ENCODE assay signal across 16 mouse cellular contexts in the genomic region with DNA sequence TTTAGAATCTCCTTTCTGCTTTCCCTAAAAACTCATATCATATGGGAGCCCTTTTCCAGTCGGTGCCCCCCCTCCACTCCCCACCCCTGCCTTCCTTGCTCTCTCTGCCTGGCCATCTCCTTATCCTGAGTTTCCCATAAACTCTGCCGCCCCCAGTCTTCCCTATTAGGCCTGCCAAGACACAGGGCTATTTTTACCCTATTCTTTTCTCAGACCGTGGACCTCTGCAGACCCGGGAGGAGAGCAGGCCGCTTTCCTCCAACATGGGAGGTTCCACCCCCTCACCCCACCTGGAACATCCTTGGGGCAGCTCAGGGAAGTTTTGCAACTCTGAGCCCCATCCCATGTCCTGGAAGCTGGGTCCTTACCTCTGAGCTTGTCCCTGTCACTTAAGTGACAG. TPM values are rescaled to one million over a fixed set of nuclear protein-coding genes. Genes with fewer than 3 reads are reported as not detected.
A peak's percentile ranks its signal among the peaks of the same experiment; 100 is the strongest.
DNase-seq lines count a peak whose midpoint lies in the region; ATAC-seq and TF ChIP-seq lines count a peak whose summit lies in the region.
"Had no signal": no experiment of that assay in that cellular context is flagged by ENCODE, and none has a peak within 500 bp of the region (broad histone marks: within the 10 kb centered on the region; RNA-seq: fewer than 3 reads in every experiment).

No protein-coding gene starts in this region.

- no peak for DNase-seq in kidney, adult 18-20 months
- DNase-seq in NIH3T3 (ENCODE audit: low read depth): peak; percentile 35
- DNase-seq in right cerebral cortex, postnatal 36 days (ENCODE audit: low spot score in 2 of 2): no peak
- DNase-seq in adrenal gland, adult 2 months: no peak
- no peak for DNase-seq in frontal cortex, postnatal 14 days (ENCODE audit: low spot score in 2 of 2)
- DNase-seq: adrenal gland, postnatal 25 days; cerebellum, adult 11 months; kidney, postnatal 10 days; right cerebral cortex, postnatal 14 days had no signal

- peak overlapping the region; percentile 5; the same call in 1 of the 2 replicates for H3K9ac ChIP-seq in kidney, embryonic 16.5 days (replicated peaks; ENCODE audit: low read length)
- peak overlapping the region; percentile 94 for H3K9ac ChIP-seq in heart, embryonic 11.5 days (ENCODE audit: low read depth, low read length)
- 0 out of 2 replicates have a peak overlapping the region, but pooled peaks have one; percentile 1 for H3K9ac ChIP-seq in intestine, postnatal 0 days (ENCODE audit: low read depth, low read length)
- H3K9ac ChIP-seq: forebrain, embryonic 13.5 days; midbrain, embryonic 13.5 days had no signal

- peak overlapping the region; percentile 58 for H3K4me2 ChIP-seq in kidney, embryonic 16.5 days (replicated peaks; ENCODE audit: low read depth, low read length)
- H3K4me2 ChIP-seq in heart, embryonic 11.5 days: peak overlapping the region; percentile 73
- H3K4me2 ChIP-seq in intestine, postnatal 0 days (replicated peaks; ENCODE audit: low read depth): peak overlapping the region; percentile 90
- H3K4me2 ChIP-seq: forebrain, embryonic 13.5 days; liver, embryonic 11.5 days; midbrain, embryonic 13.5 days had no signal

- H3K27me3 ChIP-seq in kidney, embryonic 16.5 days (ENCODE audit: insufficient read depth, low read length): peaks cover 32% of the 10 kb centered on the region
- H3K27me3 ChIP-seq in heart, embryonic 11.5 days (ENCODE audit: control insufficient read depth, insufficient read depth, low read length): no peaks in the 10 kb centered on the region
- H3K27me3 ChIP-seq in intestine, postnatal 0 days (replicated peaks; ENCODE audit: control insufficient read depth, insufficient read depth, low read length): 0 out of 2 replicates have a peak, but pooled peaks cover 10% of the 10 kb centered on the region
- H3K27me3 ChIP-seq: Patski had no signal

- no peaks in the 10 kb centered on the region for H3K36me3 ChIP-seq in kidney, embryonic 16.5 days (ENCODE audit: insufficient read depth, low read length)
- 0 out of 2 replicates have a peak, but pooled peaks cover 2% of the 10 kb centered on the region for H3K36me3 ChIP-seq in heart, embryonic 11.5 days (ENCODE audit: control insufficient read depth, insufficient read depth, low read length)
- no peaks in the 10 kb centered on the region; the same call in 1 of the 2 replicates for H3K36me3 ChIP-seq in intestine, postnatal 0 days (ENCODE audit: control insufficient read depth, insufficient read depth)
- H3K36me3 ChIP-seq: midbrain, embryonic 13.5 days had no signal

- no peak for ATAC-seq in kidney, embryonic 16.5 days (ENCODE audit: low FRiP score, low TSS enrichment)
- ATAC-seq in heart, embryonic 11.5 days (replicated peaks; ENCODE audit: insufficient number of reproducible peaks, low FRiP score, low TSS enrichment): no peak
- ATAC-seq in intestine, postnatal 0 days: no peak
- ATAC-seq: forebrain, embryonic 13.5 days; midbrain, embryonic 13.5 days; Patski had no signal

- H3K27ac ChIP-seq in kidney, embryonic 16.5 days (ENCODE audit: low read length): 0 out of 2 replicates have a peak overlapping the region, but pooled peaks have one; percentile 25
- peak overlapping the region; percentile 88 for H3K27ac ChIP-seq in heart, embryonic 11.5 days (ENCODE audit: low read depth, low read length)
- no peak overlapping the region for H3K27ac ChIP-seq in intestine, postnatal 0 days (ENCODE audit: low read depth, low read length)
- H3K27ac ChIP-seq: forebrain, embryonic 13.5 days; midbrain, embryonic 13.5 days had no signal

- peak overlapping the region; percentile 62; the same call in 1 of the 2 replicates for H3K4me3 ChIP-seq in kidney, embryonic 16.5 days (ENCODE audit: low read length)
- H3K4me3 ChIP-seq in heart, embryonic 11.5 days (ENCODE audit: low read depth, low read length): peak overlapping the region; percentile 85
- H3K4me3 ChIP-seq in intestine, postnatal 0 days (ENCODE audit: low read depth, low read length): peak overlapping the region; percentile 77
- H3K4me3 ChIP-seq: forebrain, embryonic 13.5 days; midbrain, embryonic 13.5 days had no signal

- WGBS in kidney, embryonic 16.5 days: 54% methylated on average over 5 of the region's 5 CpGs
- 16% methylated on average over 5 of the region's 5 CpGs for WGBS in heart, embryonic 11.5 days (ENCODE audit: insufficient replicate concordance)
- WGBS in intestine, postnatal 0 days: 52% methylated on average over 5 of the region's 5 CpGs

- no peaks in the 10 kb centered on the region for H3K9me3 ChIP-seq in kidney, embryonic 16.5 days (ENCODE audit: low read length)
- H3K9me3 ChIP-seq in heart, embryonic 11.5 days (replicated peaks; ENCODE audit: control insufficient read depth, low read length): no peaks in the 10 kb centered on the region
- no peaks in the 10 kb centered on the region for H3K9me3 ChIP-seq in intestine, postnatal 0 days (ENCODE audit: control insufficient read depth)
- H3K9me3 ChIP-seq: forebrain, embryonic 13.5 days; midbrain, embryonic 13.5 days had no signal

- TF ChIP-seq CTCF in intestine, postnatal 0 days (IDR thresholded peaks at IDR 0.05; ENCODE audit: low read depth): no peak

- H3K4me1 ChIP-seq in kidney, embryonic 16.5 days (ENCODE audit: insufficient read depth, low read length): peaks cover 27% of the 10 kb centered on the region
- peaks cover 62% of the 10 kb centered on the region for H3K4me1 ChIP-seq in heart, embryonic 11.5 days (ENCODE audit: control insufficient read depth, insufficient read depth, low read length)
- 0 out of 2 replicates have a peak, but pooled peaks cover 4% of the 10 kb centered on the region for H3K4me1 ChIP-seq in intestine, postnatal 0 days (replicated peaks; ENCODE audit: control insufficient read depth, insufficient read depth, low read length)

RNA-seq across cellular contexts. Expression of a gene that starts 3.3 kb away (rescaled TPM):
- 140 and 161 TPM in 2 replicates for polyA plus RNA-seq in kidney, embryonic 16.5 days (2015; fragmentation: Nextera tagmentation; extraction: Ambion mirVana)
- 113 and 175 TPM in 2 replicates for polyA plus RNA-seq in heart, embryonic 11.5 days (2014; fragmentation: Nextera tagmentation; extraction: Ambion mirVana)
- polyA plus RNA-seq in intestine, postnatal 0 days (2015; fragmentation: Nextera tagmentation; extraction: Ambion mirVana): 191 and 207 TPM in 2 replicates
- total RNA-seq in adrenal gland, adult 2 months (2021): 100 to 1,000 TPM; 236 to 425 TPM
- polyA plus RNA-seq in adrenal gland, adult 2 months (2012; rRNA removed): 193 and 219 TPM in 2 replicates

RNA-seq across cellular contexts. Expression of a gene that starts 28.0 kb away (rescaled TPM):
- 47.9 and 54.4 TPM in 2 replicates for polyA plus RNA-seq in kidney, embryonic 16.5 days (2015; fragmentation: Nextera tagmentation; extraction: Ambion mirVana)
- polyA plus RNA-seq in heart, embryonic 11.5 days (2014; fragmentation: Nextera tagmentation; extraction: Ambion mirVana): 45.0 and 49.0 TPM in 2 replicates
- polyA plus RNA-seq in intestine, postnatal 0 days (2015; fragmentation: Nextera tagmentation; extraction: Ambion mirVana): 61.2 and 68.6 TPM in 2 replicates
- 10 to 100 TPM; 76.6 to 79.4 TPM for total RNA-seq in adrenal gland, adult 2 months (2021)
- polyA plus RNA-seq in adrenal gland, adult 2 months (2012; rRNA removed): 45.4 and 54.9 TPM in 2 replicates

RNA-seq across cellular contexts. Expression of a gene that starts 41.9 kb away (rescaled TPM):
- 42.2 and 45.3 TPM in 2 replicates for polyA plus RNA-seq in kidney, embryonic 16.5 days (2015; fragmentation: Nextera tagmentation; extraction: Ambion mirVana)
- 57.1 and 62.2 TPM in 2 replicates for polyA plus RNA-seq in heart, embryonic 11.5 days (2014; fragmentation: Nextera tagmentation; extraction: Ambion mirVana)
- 62.1 and 67.2 TPM in 2 replicates for polyA plus RNA-seq in intestine, postnatal 0 days (2015; fragmentation: Nextera tagmentation; extraction: Ambion mirVana)
- 100 to 1,000 TPM; 116 to 159 TPM for total RNA-seq in adrenal gland, adult 2 months (2021)
- polyA plus RNA-seq in adrenal gland, adult 2 months (2012; rRNA removed): 77.9 and 98.0 TPM in 2 replicates

Comparison
In these comparisons a context has a peak if more than half of its experiments do, and no peak if none do; other contexts are left out.
1. H3K9ac ChIP-seq: peak in every context shown above with its lines; median percentile 94 in heart, embryonic 11.5 days; 5 in kidney, embryonic 16.5 days; 1 in intestine, postnatal 0 days.